9 mouse cellular contexts compared by ENCODE assay signal in the genomic region with DNA sequence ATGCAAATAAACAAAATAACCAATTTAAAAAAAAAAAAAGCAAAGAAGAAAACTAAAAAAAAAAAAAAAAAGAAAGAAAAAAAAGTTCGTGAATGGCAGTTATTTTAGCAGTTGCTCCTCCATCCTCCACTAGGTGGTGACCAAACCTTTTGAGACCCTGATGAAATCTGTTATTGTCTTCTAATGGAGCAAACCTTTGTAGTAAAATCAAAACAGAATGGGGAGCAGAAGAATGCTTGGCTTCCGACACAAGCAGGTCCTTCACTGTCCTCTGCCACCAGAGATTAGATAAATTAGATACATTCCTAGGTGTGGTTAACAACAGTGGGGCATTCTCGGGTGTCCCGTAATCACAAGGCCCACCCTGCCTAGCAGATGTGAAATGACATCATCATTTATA. TPM values are rescaled to one million over a fixed set of nuclear protein-coding genes. Genes with fewer than 3 reads are reported as not detected.
DNase-seq lines count a peak whose midpoint lies in the region; ATAC-seq and TF ChIP-seq lines count a peak whose summit lies in the region.
"Had no signal": no experiment of that assay in that cellular context is flagged by ENCODE, and none has a peak within 500 bp of the region (broad histone marks: within the 10 kb centered on the region; RNA-seq: fewer than 3 reads in every experiment).

No protein-coding gene starts in this region.

- H3K36me3 ChIP-seq in kidney, embryonic 15.5 days: no peaks in the 10 kb centered on the region
- H3K36me3 ChIP-seq: embryonic facial prominence, embryonic 12.5 days had no signal

- no peaks in the 10 kb centered on the region for H3K4me1 ChIP-seq in cerebellum, adult 2 months (ENCODE audit: control insufficient read depth, insufficient read depth, low read length)
- H3K4me1 ChIP-seq in kidney, embryonic 15.5 days: 0 out of 2 replicates have a peak, but pooled peaks cover 8% of the 10 kb centered on the region

- ATAC-seq in kidney, embryonic 15.5 days (replicated peaks; ENCODE audit: low FRiP score): no peak

- H3K4me2 ChIP-seq in kidney, embryonic 15.5 days: no peak overlapping the region
- H3K4me2 ChIP-seq: embryonic facial prominence, embryonic 12.5 days had no signal

- no peaks in the 10 kb centered on the region for H3K27me3 ChIP-seq in cerebellum, adult 2 months (ENCODE audit: control insufficient read depth, insufficient read depth, low read length)
- H3K27me3 ChIP-seq in kidney, embryonic 15.5 days: no peaks in the 10 kb centered on the region

- H3K9ac ChIP-seq in kidney, embryonic 15.5 days: no peak overlapping the region
- H3K9ac ChIP-seq: embryonic facial prominence, embryonic 12.5 days had no signal

- no peak overlapping the region for H3K4me3 ChIP-seq in cerebellum, adult 2 months (replicated peaks; ENCODE audit: insufficient read depth, low read depth, low read length)
- no peak overlapping the region for H3K4me3 ChIP-seq in kidney, embryonic 15.5 days (replicated peaks)
- H3K4me3 ChIP-seq: embryonic facial prominence, embryonic 12.5 days had no signal

- no peaks in the 10 kb centered on the region for H3K9me3 ChIP-seq in kidney, embryonic 15.5 days (replicated peaks)
- H3K9me3 ChIP-seq: embryonic facial prominence, embryonic 12.5 days had no signal

- H3K27ac ChIP-seq in cerebellum, adult 2 months (ENCODE audit: insufficient read depth, low read length): no peak overlapping the region
- no peak overlapping the region for H3K27ac ChIP-seq in kidney, embryonic 15.5 days
- H3K27ac ChIP-seq: embryonic facial prominence, embryonic 12.5 days had no signal

- DNase-seq in cerebellum, adult 2 months: no peak
- DNase-seq in cerebellum, adult 18-20 months: no peak
- DNase-seq in kidney, adult 9 months: peak; percentile 31
- DNase-seq in embryo, embryonic 10.5 days (ENCODE audit: low spot score): peak; percentile 67
- peak; percentile 25 for DNase-seq in lung, postnatal 14 days
- no peak for DNase-seq in adrenal gland, postnatal 14 days
- DNase-seq in urinary bladder, postnatal 36 days (ENCODE audit: low spot score in 2 of 2): no peak

- TF ChIP-seq CTCF in cerebellum, adult 2 months (IDR thresholded peaks at IDR 0.05; ENCODE audit: borderline replicate concordance, insufficient read depth, low read depth, low read length): peak; percentile 9; the same call in 1 of the 2 replicates

- no peak for TF ChIP-seq POLR2A in cerebellum, adult 2 months (IDR thresholded peaks at IDR 0.05; ENCODE audit: borderline replicate concordance, insufficient read depth, low read length)

- 49% methylated on average over 4 of the region's 4 CpGs for WGBS in cerebellum, adult 2 months
- 46% methylated on average over 4 of the region's 4 CpGs for WGBS in kidney, embryonic 15.5 days

RNA-seq across cellular contexts. Expression of a gene that starts 4.1 kb away (rescaled TPM):
- polyA plus RNA-seq in cerebellum, adult 2 months (2012; rRNA removed): 0.03 and 0.21 TPM in 2 replicates
- 0.70 and 1.2 TPM in 2 replicates for polyA plus RNA-seq in kidney, embryonic 15.5 days (2015; fragmentation: Nextera tagmentation; extraction: Ambion mirVana)
- total RNA-seq in adrenal gland, postnatal 14 days (2021): 0.11 TPM in 1 of 2 replicates, not detected in the other

RNA-seq across cellular contexts. Expression of a gene that starts 11.9 kb away (rescaled TPM):
- polyA plus RNA-seq in cerebellum, adult 2 months (2012; rRNA removed): 19.8 and 20.9 TPM in 2 replicates
- 4.1 and 5.5 TPM in 2 replicates for polyA plus RNA-seq in kidney, embryonic 15.5 days (2015; fragmentation: Nextera tagmentation; extraction: Ambion mirVana)
- 4.8 and 5.3 TPM in 2 replicates for total RNA-seq in adrenal gland, postnatal 14 days (2021)

RNA-seq across cellular contexts. Expression of a gene that starts 12.0 kb away (rescaled TPM):
- polyA plus RNA-seq in cerebellum, adult 2 months (2012; rRNA removed): 4.1 TPM in 2 replicates
- polyA plus RNA-seq in kidney, embryonic 15.5 days (2015; fragmentation: Nextera tagmentation; extraction: Ambion mirVana): 2.4 and 2.9 TPM in 2 replicates
- 7.2 and 8.3 TPM in 2 replicates for total RNA-seq in adrenal gland, postnatal 14 days (2021)

RNA-seq across cellular contexts. Expression of a gene that starts 18.7 kb away (rescaled TPM):
- polyA plus RNA-seq in cerebellum, adult 2 months (2012; rRNA removed): 0.34 and 0.40 TPM in 2 replicates
- 0.04 and 0.17 TPM in 2 replicates for polyA plus RNA-seq in kidney, embryonic 15.5 days (2015; fragmentation: Nextera tagmentation; extraction: Ambion mirVana)
- 0.15 TPM in 1 of 2 replicates, not detected in the other for total RNA-seq in adrenal gland, postnatal 14 days (2021)

Comparison
In these comparisons a context has a peak if more than half of its experiments do, and no peak if none do; other contexts are left out.
1. DNase-seq: peak in kidney, adult 9 months (single experiment), embryo, embryonic 10.5 days (single experiment) and lung, postnatal 14 days (single experiment); none in cerebellum, adult 2 months (0 of 2), cerebellum, adult 18-20 months (0 of 2), adrenal gland, postnatal 14 days (single experiment) and urinary bladder, postnatal 36 days (0 of 2).